Mouse (Mus musculus) thymus, adult 18-20 months (tissue): ENCODE results near the gene Prkag3.

ENCODE experiments used
- DNase-seq, 2 experiments: peaks; one replicate each; pipeline ENCODE4 v3.0.0; 2022; ENCODE audit warnings: mixed read lengths in 2 of 2

Gene Prkag3

DNA sequence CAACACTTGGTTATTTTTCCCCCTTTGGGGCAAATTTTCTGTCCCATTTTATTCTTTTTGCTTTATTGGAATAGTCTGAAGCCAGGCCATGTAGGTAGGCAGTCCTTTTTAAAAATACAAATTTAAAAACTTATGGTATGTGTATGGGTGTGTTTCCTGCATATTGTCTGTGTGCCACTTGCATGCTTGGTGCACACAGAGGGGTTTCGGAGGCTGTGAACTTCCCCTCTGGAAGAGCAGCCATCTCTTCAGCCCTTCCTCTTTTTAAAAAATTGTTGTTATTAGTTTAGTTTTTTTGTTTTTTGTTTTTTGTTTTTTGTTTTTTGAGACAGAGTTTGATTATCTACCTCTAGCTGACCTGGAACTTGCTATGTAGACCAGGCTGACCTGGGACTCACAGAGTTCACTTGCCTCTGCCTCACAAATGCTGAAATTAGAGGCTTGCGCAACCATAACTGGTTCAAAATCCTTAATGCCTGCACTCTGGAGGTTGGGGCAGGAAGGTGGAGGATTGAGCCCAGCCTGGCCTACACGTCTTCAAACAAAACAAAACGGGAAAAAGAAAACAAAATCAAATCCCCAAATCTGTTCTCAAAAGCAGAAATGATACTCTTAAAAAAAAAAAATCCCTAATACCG lies 36.4 kb downstream of the Prkag3 start:
- DNase-seq: no peak

DNA sequence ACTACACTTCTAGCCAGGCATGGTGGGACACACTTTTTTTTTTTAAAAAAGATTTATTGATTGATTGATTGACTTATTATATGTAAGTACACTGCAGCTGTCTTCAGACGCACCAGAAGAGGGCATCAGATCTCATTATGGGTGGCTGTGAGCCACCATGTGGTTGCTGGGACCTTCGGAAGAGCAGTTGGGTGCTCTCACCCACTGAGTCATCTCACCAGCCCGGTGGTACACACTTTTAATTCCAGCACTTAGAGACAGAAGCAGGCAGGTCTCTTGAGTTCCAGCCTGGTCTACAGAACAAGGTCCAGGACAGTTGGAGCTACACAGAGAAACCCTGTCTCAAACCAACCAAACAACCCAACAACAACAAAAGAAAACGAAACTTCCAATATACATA lies 37.0 kb downstream of the Prkag3 start:
- DNase-seq: no peak

DNA sequence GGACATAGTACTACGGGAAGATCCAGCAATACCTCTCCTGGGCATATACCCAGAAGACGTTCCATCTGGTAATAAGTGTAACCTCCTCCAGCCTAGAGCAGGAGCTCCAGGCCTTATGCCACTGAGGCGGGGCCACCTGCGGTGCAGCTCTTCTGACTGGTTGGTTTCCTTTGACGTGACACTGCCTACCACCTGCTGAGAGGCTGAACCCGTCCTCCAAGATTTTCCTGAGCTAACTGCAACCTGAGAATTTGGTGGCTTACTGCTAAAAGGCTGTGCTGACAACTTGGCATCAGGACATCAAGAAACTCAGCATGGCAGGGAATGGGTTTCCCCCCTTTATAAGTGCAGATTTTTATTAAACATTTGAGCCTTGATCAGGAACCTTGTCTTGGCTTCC lies 39.5 kb downstream of the Prkag3 start:
- DNase-seq: no peak

DNA sequence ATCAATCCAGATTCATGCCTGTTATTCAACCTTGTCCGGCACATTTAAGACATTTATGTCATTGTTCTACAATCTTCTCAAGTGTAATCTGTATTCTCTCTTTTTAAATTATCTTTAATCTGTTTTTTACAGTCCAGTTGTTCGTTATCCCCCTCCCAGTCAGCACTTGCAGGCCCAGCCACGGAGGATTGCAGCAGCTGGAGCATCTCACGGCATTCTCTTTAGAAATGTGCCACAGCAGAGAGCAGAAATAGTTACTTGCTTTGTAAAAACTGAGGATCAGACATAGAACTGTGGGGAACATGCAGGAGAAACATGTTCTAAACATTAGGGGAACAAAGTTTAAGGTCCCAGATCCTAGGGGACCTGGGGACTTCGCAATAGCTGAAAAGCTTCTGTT lies 44.0 kb downstream of the Prkag3 start:
- DNase-seq: no peak

DNA sequence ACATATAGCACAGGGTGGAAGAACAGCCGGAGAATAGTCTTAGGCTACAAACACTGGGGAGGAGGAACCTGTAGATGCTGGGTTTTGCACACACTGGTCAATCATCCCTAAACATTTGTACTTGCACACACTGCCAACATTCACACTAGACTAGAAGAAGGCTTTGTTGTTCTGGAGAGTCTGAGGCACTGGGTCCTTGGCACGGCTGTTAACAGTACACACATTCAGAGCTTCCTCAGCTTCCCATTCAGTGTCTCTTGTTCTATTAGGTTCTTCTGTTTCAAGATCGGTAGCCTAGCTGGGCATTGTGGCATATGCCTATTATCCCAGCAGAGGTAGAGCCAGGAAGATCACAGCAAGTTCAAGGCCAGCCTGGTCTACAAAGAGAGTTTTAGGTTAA lies 44.9 kb downstream of the Prkag3 start:
- no peak for DNase-seq

DNA sequence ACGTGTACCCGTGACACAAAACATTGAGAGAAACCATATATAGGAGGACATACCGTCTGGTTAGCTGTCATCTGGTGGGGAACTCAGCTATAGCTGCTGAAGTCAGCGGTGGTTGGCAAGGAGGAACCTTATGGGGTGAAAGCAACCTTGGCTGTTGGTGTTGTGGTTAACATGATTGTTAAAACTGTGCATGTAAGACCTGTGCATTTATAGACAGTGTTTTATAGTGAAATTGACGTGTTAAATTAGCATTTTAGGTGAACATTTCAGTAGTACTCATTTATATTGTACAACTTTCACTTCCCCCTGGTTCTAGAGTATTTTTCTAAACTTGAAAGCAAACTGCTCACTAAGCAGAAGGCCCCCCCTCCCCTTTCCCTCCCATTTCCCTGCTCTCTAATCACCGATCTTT lies 46.9 kb downstream of the Prkag3 start:
- no peak for DNase-seq

DNA sequence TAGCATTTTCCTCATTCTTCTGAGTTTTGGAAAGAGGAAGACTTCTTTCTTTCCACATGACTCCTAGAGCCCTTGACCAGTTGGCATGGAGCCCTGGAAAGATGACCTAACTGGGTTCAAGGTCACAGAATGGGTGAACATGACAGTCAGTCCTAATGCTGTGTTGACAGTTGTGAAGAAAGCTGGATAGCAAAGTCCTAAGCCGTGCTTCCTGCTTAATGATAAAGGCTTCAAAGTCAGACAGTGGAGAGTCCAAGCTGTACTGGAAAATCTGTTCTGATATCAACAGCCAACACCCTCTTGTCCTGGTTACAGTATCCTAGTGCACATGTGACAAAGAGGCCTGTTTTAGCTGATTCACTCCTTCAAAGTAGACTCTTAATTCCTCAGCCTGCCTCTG lies 50.2 kb downstream of the Prkag3 start:
- DNase-seq: no peak

DNA sequence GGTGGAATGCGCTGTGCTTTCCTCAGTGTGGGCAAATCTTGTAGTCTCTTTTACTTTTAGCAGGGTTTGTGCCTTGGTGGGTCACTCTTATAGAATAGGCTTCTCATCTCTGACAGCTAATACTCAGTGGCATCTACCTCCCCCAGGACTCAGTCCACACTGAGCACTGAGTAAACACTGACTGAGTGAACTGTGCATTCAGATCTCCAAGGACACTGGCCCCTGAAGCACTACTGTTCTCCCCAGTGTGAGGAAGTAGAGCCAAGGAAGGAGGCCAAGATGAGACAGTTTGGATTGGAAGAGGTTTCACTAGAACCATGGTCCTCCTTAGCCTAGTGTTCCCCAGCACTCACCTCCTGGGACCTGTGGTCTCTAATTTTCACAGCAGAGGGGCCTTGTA lies 50.7 kb downstream of the Prkag3 start:
- DNase-seq: no peak

DNA sequence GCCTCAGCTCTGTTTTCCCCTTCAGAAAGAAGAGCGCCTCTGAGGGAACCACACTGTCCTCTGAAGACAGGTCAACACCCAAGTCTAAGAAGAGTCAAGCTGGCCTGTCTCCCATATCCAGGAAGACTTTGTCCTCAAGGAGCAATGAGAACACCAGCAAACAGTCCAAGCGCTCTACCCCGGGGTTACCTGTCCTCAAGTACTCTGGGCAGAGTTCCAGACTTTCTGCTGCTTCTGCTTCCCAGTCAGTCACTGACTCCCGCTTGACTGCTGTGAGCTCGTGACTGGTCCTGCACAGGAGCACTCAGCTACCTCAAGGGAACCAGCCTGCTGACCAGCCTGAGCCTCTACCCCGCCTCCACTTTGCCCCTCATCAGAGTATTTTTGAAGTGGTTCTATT lies 51.6 kb downstream of the Prkag3 start:
- DNase-seq: no peak

DNA sequence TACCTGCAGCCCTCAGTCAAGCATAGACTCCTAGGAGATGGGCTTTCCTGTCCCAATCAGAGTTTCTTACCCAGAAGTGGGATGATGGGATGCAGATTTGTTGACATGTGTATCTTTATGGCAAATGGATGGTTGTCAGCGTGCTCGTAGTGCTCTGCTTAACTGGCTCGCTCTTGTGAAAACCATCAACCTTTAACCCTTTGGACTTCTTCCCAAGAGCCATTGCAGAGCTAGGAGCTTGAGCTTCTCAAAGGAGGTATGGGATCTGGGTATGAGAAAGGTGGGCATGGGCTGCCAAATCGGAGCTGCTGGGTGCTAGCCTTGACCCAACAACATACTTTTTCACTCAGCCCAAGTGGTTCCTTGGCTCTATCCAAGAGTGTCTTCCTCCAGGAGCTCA lies 53.2 kb downstream of the Prkag3 start:
- no peak for DNase-seq

DNA sequence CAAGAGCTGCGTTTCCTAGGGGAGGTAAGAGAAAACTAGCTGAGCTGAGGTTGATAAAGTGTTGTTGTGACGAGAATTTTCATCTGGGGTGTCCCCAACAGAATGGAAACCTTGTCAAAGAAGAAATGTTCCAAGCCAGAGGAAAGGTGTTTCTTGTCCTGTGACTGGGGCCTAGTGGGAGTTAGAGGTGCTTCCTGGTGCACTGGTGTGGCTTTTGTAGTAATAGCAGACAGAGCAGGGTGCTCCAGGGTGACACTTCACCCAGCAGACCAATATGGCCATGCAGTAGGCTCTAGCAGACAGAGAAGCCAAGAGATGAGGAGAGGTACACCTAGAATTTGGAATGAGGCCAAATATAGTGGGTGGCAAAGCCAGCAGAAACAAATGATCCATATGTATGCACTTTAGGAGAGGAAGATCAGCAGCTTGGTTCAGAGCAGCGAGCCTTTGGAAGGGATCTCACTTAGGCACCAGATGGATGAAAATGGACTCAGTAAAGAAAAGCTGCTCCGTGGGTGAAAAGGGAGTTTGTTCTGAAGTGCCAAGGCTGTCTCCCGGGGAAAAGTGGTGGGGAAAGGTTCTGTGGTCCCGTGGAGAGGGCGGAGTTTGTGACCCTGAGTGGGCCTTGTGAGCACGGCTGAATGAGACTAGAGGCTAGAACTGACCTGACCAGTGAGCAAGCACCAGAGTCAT lies 55.0 kb downstream of the Prkag3 start:
- no peak for DNase-seq
